Mouse (Mus musculus) telencephalon, adult 2 months (tissue): ENCODE measurements around the gene Sema3d.

Experiments used
- DNase-seq: peaks from one replicate; pipeline ENCODE4 v3.0.0-alpha.2; 2011; ENCODE audit warnings: low read depth, low spot score

The Sema3d gene

DNA sequence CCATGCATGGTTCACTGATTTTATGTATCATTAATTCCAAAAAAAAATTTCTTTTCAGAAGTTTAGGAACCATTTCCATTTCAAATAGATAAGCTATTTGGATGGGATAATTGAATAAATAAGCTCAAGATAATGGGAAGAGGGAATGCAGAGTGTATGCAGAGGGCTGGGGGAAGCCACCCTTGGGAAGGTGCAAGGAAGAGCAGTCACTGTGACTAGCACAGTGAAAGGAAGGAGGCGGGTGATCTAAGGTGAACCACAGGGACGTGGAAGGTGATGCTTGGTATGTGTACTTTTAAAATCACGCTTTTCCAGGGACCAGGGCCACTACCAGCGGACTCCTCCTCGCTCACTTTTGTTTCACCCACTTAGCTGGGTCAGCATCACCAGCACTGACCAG lies 115.9 kb downstream of the Sema3d start:
- no peak for DNase-seq

DNA sequence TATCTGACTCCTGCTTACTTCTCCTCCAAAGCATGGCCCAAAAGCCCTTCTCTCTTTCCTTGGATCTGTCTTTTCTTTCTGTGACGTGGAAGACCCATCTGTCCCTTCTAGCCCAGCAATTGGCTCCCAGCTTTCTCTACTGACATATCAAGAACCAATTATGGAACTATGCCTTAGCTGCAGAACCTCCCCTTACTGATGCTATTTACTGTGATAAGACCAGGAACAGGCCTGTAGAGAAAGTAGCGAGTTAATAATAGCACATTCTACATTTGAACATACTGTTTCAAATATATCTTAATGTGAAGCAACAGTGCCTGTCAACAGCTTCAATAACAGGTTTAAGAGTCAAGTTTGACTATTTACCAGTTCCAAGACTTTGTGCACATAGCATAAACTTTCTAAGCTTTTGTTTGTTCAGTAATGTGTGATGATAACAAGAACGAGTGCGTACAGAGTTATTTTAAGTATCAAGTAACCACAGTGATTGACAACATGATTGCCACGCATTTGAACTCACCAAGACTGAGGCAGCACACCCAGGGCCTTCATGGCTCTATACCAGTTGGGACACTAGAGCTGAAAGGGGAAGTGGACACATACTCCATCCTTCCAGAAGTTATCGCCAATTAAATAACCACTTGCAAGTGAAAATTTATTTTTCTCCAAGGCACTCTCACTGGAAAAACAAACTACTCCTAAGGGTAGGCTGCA lies 116.8 kb downstream of the Sema3d start:
- DNase-seq = no peak

DNA sequence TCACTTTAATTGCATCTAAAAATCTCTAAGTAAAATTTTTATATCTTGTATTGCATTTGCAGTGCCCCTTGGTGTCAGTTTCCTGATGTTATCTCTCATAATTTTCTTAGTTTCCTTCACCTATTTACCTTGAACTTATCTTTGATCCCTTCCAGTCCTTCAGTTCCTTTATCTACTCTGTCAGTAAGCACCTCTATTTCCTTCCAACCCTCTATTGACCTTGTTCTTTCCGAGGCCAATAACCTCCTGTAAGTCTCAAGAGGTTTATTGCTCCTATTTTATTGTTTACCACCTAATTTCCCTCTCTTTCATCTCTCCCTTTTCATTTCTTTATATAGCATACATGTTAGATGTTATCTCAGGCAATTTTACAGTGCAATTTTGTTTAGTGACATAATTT lies 129.3 kb downstream of the Sema3d start:
- DNase-seq = no peak

DNA sequence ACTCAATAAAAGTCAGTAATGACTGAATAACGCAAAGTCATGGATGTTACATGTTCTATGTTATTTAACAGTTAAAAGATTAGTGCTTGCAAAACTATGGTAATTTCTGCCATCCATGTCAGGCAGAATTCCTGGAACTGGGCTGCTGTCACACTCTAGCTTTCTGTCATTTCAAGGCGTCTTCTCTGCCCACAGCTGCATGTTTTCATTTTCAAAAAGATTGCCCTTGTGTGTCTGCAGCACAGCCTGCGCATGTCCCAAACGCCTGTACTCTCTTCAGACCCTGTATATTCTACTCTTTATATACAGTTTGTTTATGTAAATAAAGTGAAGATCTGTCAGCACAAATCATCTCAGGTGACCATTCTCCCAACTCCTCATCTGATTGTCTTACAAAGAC lies 132.1 kb downstream of the Sema3d start:
- no peak for DNase-seq

DNA sequence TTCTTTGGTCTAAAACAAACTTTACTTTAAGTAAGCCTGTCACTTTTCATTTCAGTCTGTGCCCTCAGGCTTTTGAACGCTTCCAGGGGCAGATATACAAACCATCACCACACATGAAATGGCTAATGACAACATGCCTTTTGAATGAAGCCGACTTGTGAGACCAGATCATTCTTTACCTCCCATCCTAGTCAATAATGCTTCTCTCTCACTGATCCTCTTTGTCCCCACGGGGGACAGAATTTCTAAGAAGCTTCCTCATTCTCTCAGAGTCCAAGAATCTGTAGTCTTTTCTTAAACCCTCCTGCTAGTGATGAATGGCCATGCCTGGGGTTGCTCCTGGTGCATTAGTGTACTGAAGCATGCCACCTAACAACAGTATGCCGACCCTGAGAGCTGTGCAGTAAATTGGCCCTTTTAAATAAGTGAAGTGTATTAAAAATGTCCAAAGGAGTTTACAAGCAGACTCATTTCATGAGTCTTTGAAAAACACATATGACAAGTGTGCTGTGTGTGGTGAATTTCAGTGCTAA lies 142.1 kb downstream of the Sema3d start:
- no peak for DNase-seq

DNA sequence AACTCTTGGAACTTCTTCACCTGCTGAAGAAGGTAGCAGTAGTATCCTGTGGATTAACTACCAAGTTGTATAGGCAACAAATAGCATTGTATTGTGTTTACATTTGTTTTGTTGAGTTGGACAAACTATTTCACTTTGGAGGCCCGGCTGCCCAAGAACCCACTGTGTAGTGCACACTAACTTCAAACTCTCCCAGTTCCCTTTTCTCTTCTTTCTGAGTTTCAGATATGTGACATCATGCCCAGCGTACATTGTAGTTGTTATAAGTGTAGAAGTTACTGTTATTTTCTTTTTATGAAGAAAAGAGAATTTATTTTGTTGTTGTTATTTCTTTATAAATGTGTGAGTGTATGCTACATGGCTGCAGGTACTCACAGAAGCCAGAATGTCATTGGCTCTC lies 145.4 kb downstream of the Sema3d start:
- no peak for DNase-seq

DNA sequence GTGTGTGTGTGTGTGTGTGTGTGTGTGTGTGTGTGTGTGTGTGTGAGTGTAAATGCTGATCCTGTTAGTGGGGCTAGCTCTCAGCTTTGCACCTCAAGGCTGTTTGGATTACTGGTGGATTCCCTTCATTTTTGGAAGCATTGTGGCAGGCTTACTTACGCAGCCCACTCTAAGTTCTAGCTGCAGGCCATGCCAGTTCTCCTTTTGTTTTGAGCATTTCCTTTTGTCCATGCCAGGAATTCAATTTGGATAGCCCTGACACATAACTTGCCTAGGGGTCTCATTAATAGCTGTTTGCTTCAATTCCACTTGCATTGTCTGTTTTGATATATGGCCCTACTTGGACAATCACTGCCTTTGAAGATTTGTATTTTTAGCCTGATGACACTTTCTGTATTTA lies 146.6 kb downstream of the Sema3d start:
- no peak for DNase-seq

DNA sequence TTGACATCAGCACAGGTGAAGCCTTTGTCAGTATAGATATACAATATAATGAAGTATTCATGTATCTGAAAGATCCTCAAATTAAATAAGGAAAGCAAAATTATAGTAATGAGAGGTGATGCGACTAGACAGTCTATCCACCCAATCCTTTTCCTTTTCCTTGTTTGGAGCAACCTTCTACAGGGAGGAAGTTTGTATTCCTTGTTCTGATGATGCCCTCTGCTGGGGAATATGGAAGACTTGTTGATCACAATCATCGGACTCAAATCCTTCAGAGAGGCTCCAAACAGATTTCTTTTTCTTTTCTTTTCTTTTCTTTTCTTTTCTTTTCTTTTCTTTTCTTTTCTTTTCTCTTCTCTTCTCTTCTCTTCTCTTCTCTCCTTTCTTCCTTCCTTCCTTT lies 158.1 kb downstream of the Sema3d start:
- peak; percentile 48 for DNase-seq

DNA sequence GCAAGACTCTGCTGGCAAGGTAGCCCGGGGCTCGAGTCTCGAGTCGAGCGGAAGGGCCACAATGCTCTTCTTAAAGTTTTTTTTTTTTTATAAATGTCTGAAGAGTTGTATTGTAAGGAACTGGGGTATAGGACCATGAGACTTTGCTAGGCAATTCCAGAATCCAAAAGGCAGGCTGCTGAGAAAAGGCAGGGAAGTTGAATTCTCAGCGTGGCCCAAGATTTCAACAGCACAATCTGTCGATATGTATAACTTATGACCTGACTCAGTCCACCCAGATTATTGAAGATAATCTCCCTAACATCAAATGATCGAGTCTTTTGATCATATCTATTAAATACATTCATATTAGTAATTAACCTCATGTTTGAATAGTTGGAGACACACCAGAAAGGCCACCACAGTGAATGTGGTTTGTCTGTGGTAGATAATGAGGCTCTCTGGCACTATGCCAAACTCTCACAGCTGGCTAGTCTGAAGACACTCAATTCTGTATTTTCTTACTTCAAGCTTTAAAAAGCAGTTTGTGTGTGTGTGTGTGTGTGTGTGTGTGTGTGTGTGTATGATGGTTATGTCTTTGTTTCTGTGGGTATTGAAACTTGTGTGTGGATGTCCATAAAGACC lies 166.0 kb downstream of the Sema3d start:
- DNase-seq = no peak

DNA sequence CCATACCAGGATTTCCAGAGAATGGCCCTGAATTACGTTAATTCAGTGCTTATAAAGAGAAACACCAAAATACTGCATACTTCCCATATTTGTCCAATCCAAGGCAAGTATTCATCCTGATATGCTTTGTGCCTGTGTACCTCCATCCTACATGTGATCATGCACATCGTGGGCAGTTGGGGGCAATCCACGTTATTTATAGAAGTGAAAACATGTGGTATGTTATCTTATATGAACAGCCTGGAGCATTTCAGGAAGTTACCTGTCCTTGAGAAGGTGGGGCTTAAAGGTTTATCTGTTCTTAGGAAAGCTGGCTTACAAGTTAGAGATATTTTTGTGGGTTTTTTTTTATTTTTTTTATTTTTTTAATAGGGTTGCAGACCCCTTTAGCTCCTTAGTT lies 172.2 kb downstream of the Sema3d start:
- no peak for DNase-seq

DNA sequence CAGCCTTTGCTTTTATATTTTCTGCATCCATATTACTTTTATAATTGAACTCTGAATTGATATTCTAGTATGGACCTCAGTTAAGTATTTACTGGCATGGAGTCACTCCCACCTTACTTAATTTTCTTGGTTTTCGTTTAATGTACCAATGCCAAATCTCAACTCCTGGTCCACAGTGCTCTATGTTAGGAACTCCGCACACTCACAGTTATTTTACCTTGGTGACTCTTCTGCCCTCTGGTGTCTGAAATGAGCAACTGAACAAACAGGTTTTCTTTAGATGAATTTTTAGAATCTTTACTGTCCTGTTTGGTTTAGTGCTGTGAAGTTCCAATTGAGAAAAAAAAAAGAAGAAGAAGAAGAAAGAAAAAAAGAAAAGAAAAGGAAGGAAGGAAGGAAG lies 174.7 kb downstream of the Sema3d start:
- no peak for DNase-seq

DNA sequence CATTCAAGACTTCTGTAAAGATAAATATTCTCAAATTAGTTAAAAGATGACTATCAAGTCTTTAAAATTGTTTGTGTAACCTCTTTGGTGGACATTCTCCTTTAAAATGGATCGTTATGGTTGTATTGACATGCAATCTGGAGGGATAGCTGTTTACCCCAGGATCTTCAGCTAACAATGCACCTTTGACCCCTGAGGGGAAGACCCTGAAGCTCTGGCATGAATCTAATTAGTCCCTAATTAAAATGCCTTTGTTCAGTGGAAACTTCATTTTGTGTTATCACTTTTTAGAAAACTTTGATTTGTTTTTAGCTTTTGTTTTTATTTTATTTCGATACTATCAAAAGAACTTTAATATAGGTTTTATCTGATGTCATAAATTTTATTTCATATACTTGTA lies 178.6 kb downstream of the Sema3d start:
- no peak for DNase-seq

DNA sequence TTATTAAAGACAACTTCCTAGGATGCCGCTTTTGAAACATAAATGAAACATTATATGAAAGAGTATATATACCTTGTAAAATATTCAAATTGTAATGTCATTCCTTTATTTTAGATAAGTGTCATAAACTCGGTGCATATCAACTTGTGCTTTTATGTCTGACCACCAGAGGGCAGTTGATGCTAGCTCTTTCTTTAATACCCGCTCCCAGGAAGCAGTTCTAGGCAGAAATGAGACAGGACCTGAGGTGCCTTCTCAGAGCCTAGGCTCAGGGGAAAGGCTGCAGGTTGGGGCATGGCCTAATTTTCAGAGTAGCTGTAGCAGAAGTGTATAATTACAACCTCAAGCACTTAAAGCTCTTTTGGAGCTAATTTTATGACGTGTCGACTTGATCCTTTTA lies 179.0 kb downstream of the Sema3d start:
- no peak for DNase-seq

DNA sequence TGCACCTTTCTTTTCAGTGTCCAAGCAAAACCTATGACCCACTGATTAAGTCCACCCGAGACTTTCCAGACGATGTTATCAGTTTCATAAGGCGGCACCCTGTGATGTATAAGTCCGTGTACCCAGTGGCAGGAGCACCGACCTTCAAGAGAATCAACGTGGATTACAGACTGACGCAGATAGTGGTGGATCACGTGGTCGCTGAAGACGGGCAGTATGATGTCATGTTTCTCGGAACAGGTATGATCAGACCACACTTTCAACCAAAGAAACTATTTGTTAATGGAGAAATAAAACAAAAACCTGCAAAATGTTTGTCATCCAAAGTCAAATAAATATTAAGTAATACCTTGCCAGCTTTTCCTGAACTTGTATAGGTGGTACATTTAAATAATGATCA lies 179.9 kb downstream of the Sema3d start:
- no peak for DNase-seq

DNA sequence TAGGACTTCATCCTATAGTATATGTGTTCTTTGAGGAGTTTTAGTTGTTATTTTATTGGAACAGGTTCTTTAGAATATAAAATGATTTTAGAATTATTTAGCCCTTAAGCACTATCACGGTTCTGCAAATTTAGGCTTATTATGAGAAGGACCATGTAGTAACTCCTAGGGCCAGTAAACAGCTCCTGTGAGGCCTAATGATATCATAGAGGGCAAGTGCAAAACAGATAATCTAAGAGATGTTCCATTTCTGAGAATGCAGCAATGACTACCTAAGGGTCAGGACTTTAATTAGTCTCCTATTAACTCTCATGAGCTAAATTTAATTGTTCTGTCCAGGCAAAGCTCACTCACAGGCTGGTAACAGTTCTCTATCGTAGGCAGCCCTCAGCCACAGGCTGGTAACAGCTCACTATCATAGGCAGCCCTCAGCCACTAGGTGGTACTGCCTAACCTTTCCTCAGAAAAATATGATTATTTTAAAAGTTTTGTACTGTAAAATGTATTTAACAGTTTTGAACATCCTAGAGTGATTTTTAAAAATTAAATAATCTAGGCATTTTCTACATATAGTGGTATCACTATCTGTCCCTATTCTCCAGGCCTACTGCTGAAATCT lies 181.5 kb downstream of the Sema3d start:
- DNase-seq = no peak

DNA sequence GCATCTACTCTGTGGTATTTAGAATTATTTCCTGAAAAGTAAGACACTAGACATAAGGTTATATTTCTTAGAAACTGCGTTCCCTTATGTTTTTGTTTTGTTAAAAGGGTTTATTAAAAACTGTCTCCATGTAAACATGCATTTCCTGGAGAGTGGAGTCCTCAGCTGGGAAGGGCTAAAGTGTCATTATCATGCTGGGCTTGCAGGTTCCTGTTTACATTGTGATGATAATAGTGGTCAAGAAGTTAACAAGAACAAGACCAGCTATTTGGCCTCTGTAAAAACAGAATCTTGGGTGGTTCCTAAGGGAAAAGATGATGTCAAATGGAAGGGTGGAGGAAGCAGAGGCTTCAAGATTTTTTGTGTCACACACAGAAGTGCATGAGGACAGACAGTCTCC lies 183.4 kb downstream of the Sema3d start:
- DNase-seq = no peak

DNA sequence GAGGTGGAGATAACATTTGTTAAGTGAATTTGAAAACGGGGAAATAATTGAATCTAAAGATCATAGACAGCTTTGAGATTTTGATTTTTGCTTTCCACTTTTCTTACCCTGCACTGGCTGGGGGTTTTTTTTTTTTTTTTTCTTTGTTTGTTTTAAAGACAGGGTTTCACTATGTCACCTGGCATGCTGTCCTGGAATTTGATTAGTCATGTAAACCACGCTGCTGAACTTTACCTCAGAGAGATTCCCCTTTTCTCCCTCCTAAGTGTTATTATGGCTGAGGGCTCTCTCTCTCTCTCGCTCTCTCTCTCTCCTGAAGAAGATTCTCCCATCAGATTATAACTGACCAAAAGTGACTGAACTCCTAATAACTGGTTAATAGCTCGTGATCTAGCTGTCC lies 191.4 kb downstream of the Sema3d start:
- no peak for DNase-seq

DNA sequence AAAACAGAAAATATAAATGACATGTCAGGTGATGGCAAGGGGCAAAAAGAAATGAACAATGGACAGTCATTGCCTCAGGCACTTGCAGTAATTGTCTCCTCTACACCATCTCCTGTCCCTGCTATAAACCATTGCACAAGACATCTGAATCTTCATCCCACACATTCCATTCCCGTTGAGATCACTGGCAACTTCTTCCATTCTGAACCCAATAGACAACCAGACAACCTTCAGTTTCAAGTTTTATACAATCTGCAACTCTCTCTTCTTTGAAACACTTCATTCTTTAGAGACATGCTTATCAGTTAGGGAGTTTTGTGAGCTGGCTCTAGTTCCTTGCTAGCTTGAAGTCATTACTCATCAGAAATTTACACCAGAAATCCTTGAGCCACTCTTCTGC lies 192.1 kb downstream of the Sema3d start:
- DNase-seq = no peak

DNA sequence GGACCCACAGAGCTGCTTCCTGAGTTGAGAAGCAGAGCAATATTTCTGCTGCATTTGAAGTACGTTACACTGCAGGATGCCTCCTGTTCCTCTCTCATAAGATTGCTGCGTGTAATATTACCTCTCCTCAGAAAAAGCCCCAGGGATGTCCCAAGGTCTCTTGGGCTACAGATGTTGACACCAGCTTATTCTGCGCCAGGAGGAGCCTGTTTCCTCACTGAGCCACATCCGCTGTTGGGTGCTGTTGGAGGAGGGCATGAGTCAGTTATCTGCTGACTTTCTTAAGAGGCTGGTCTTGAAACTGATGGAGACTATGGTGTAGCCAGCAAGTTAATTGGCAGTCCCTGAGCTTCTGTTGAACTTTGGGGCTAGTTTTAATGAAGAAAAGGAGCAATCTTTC lies 196.6 kb downstream of the Sema3d start:
- no peak for DNase-seq

DNA sequence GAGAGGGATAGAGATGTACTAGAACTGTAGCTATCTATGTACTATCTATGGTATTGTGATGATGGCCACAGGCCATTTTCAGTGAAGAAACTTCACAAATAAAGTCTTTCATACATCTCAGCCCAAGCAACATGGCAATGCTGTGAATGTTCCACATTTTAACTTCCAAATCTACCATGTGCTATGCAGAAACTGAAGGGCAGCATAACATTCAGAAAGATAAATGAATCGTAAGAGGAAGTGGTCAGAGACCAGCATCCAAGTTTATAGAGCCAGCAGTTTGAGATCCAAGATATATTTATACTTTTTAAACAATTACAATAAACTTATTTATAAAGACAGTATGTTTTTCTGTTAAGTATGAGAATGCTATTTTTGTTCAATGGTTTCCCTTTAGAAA lies 199.4 kb downstream of the Sema3d start:
- no peak for DNase-seq

DNA sequence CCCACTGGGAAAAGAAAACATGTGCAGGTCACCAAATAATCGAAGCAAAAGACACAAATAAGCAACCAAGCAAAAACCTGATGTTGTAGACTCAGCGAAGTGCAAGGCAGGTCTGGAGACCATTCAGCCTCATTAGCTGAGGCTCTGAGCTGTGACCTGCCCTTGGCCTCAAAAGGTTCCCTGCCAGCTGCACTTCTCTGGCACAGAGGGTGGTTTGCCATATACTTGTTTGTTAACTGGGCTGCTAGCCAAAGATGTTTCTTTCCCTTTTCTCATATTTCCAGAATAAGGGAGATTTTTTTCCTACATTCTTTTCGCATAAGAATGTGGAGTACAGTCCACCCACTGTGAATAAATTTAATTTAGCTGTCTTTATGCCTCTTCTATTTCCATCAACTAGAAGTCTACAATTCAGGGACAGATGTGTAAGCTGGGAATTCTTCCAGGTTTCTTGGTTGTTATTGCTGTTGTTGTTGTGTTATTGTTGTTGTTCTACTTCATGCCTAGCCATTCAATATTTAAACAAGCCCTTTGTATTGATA lies 200.2 kb downstream of the Sema3d start:
- DNase-seq = no peak

DNA sequence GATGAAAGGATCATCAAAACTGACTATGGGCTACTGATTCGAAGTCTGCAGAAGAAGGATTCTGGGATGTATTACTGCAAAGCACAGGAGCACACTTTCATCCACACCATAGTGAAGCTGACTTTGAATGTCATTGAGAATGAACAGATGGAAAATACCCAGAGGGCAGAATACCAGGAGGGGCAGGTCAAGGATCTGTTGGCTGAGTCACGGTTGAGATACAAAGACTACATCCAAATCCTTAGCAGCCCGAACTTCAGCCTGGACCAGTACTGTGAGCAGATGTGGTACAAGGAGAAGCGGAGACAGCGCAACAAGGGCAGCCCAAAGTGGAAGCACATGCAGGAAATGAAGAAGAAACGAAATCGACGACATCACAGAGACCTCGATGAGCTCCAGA lies 201.7 kb downstream of the Sema3d start:
- DNase-seq = no peak
